Mouse (Mus musculus) liver, adult 2 months (tissue): ENCODE data around the gene Sobp.

ENCODE experiments used
- CTCF ChIP-seq: fragments of 200-500 bp; IDR thresholded peaks from 2 replicates; pipeline ENCODE4 v1.5.1; 2011; ENCODE audit warnings: low read depth, low read length, control low read depth
- POLR2A ChIP-seq: fragments of 200-500 bp; IDR thresholded peaks from 2 replicates; pipeline ENCODE4 v1.6.1; 2011; ENCODE audit warnings: low read length, control low read depth; ENCODE audit not compliant: insufficient read depth; ENCODE audit errors: extremely low read depth

GRCm38 (mm10) chr10:43168847-43169246 is 5.5 kb downstream of the Sobp start:
- no peak for TF ChIP-seq POLR2A
- no peak for TF ChIP-seq CTCF
